Mouse (Mus musculus) thymus, postnatal 14 days (tissue): ENCODE data around the gene Dgkq.

Experiments
- DNase-seq: peaks from one replicate; pipeline ENCODE4 v3.0.0; 2021

The Dgkq gene

GRCm38 (mm10) chr5:108680871-108681270 lies 11.4 kb upstream of the Dgkq start:
- no peak for DNase-seq

GRCm38 (mm10) chr5:108679909-108680308 lies 10.4 kb upstream of the Dgkq start:
- no peak for DNase-seq

GRCm38 (mm10) chr5:108678296-108678854 lies 8.9 kb upstream of the Dgkq start:
- no peak for DNase-seq

- no peak for DNase-seq
Observed at GRCm38 (mm10) chr5:108677605-108678295, 8.3 kb upstream of the Dgkq start.

- DNase-seq = no peak
Observed at GRCm38 (mm10) chr5:108676772-108677498, 7.5 kb upstream of the Dgkq start.

- no peak for DNase-seq
Observed at GRCm38 (mm10) chr5:108675251-108675816, 5.9 kb upstream of the Dgkq start, which contains the start of gene Slc26a1. Slc26a1 (minus strand) TSS chr5:108675569.

- no peak for DNase-seq
Observed at GRCm38 (mm10) chr5:108674624-108675023, 5.2 kb upstream of the Dgkq start.

GRCm38 (mm10) chr5:108671757-108672156 lies 2.3 kb upstream of the Dgkq start:
- DNase-seq = no peak

- peak; percentile 70 for DNase-seq
Observed at GRCm38 (mm10) chr5:108670785-108671184, 1.3 kb upstream of the Dgkq start.

GRCm38 (mm10) chr5:108669986-108670385 lies 514 bp upstream of the Dgkq start:
- no peak for DNase-seq

GRCm38 (mm10) chr5:108668387-108668932 lies 1.0 kb downstream of the Dgkq start:
- DNase-seq = no peak

- DNase-seq = no peak
Observed at GRCm38 (mm10) chr5:108667370-108667769, 2.1 kb downstream of the Dgkq start.

- DNase-seq = no peak
Observed at GRCm38 (mm10) chr5:108665066-108665465, 4.4 kb downstream of the Dgkq start.

- no peak for DNase-seq
Observed at GRCm38 (mm10) chr5:108662772-108663171, 6.7 kb downstream of the Dgkq start.

GRCm38 (mm10) chr5:108660632-108661268 lies 8.7 kb downstream of the Dgkq start:
- DNase-seq = peak; percentile 92

GRCm38 (mm10) chr5:108659698-108660631 lies 9.5 kb downstream of the Dgkq start, which contains the start of gene Idua:
Idua (plus strand) TSS chr5:108660331.
- DNase-seq = no peak

GRCm38 (mm10) chr5:108658611-108659010 lies 10.9 kb downstream of the Dgkq start:
- no peak for DNase-seq

GRCm38 (mm10) chr5:108657406-108657805 lies 12.1 kb downstream of the Dgkq start:
- no peak for DNase-seq

GRCm38 (mm10) chr5:108655891-108656650 lies 13.4 kb downstream of the Dgkq start:
- no peak for DNase-seq

- DNase-seq = no peak
Observed at GRCm38 (mm10) chr5:108655381-108655780, 14.1 kb downstream of the Dgkq start.
